Mouse (Mus musculus) monocyte, adult 2 months (primary cell): Measurements from ENCODE around the gene 2300002M23Rik.

ENCODE experiments used
- DNase-seq, 2 experiments: peaks; one replicate each; pipeline ENCODE4 v3.0.0; 2022; ENCODE audit warnings: low spot score in 2 of 2, low read depth in 1 of 2

2300002M23Rik gene

DNA sequence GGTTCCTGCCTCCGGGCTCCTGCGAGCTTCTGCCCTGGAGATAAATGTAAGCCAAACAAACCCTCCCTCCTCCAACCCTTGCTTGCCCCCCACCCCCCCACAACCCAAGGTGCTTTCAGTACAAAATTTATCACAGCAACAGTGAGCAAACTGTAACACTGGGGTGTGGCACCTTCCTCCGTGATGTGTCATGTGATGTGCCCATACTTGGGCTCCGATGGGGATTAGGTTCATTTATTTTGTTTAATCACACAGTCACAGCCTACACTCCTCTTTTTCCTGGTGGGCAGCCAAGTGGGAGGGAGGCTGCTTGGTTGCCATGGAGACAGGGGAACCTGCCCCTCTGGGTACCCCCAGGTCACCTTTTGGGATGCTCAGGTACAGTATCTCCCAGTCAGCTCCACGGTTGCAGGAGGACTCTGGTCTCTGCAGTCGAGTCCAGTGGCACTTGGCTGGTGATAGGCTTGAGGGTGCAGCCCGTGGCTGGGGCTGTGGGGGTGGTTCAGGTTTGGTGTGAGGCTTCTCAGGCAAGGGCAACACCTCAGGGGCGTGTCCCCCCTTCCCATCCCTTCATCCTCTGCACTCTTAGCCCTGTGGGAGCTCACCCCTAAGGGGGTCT is 34.6 kb downstream of the 2300002M23Rik start:
- no peak for DNase-seq

DNA sequence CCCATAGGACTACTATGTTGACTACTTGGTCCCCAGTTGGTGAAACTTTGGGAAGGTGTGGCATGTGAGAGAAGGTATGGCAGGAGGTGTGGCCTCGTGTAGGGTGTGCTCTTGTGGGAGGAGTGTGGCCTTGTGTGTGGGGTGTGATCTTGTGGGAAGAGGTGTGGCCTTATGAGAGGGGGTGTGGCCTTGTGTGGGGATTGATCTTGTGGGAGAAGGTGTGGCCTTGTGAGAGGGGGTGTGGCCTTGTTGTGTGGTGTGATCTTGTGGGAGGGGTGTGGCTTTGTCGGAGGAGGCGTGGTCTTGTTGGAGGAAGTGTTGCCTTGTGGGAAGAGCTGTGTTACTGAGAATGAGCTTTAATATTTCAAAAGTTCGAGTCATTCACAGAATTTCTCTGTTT is 49.9 kb downstream of the 2300002M23Rik start:
- no peak for DNase-seq
